Mouse (Mus musculus) heart, postnatal 0 days (tissue): ENCODE measurements around the gene Wdr83. TPM values are rescaled to one million over a fixed set of nuclear protein-coding genes. Genes with fewer than 3 reads are reported as not detected.
A peak's percentile ranks its signal among the peaks of the same experiment; 100 is the strongest.

Experiments used
- ATAC-seq: fragments of 200-750 bp; cut with Nextera tagmentation; 2 replicates; pipeline ENCODE4 v1.8.0; 2017; ENCODE audit warnings: low read depth, moderate number of reproducible peaks, moderate library complexity; ENCODE audit not compliant: insufficient read depth
- DNase-seq: peaks from one replicate; pipeline ENCODE4 v3.0.0-alpha.2; 2016; ENCODE audit warnings: low spot score
- H3K27ac ChIP-seq: fragments of 300-500 bp; sonication (generic); 2 replicates; pipeline ENCODE4 v1.5.1; 2014; ENCODE audit warnings: low read depth, mild to moderate bottlenecking
- H3K27me3 ChIP-seq: fragments of 300-500 bp; sonication (generic); 2 replicates; pipeline ENCODE4 v1.6.1; 2014; ENCODE audit warnings: low read length, mixed read lengths; ENCODE audit not compliant: control insufficient read depth, insufficient read depth
- H3K36me3 ChIP-seq: fragments of 300-500 bp; sonication (generic); replicated peaks from 2 replicates; pipeline ENCODE4 v1.6.1; 2014; ENCODE audit warnings: low read length, mixed read lengths; ENCODE audit not compliant: control insufficient read depth, insufficient read depth
- H3K4me1 ChIP-seq: fragments of 300-500 bp; sonication (generic); 2 replicates; pipeline ENCODE4 v1.6.1; 2014; ENCODE audit warnings: antibody characterized with exemption; ENCODE audit not compliant: control insufficient read depth, insufficient read depth
- H3K4me2 ChIP-seq: fragments of 300-500 bp; sonication (generic); 2 replicates; pipeline ENCODE4 v1.6.1; 2014; ENCODE audit warnings: low read depth, mild to moderate bottlenecking, low read length, moderate library complexity
- H3K4me3 ChIP-seq: fragments of 300-500 bp; sonication (generic); 2 replicates; pipeline ENCODE4 v1.5.1; 2014; ENCODE audit warnings: low read depth, low read length
- H3K9ac ChIP-seq: fragments of 300-500 bp; sonication (generic); replicated peaks from 2 replicates; pipeline ENCODE4 v1.6.1; 2014; ENCODE audit warnings: low read depth, low read length, mixed read lengths
- H3K9me3 ChIP-seq: fragments of 300-500 bp; sonication (generic); replicated peaks from 2 replicates; pipeline ENCODE4 v1.6.1; 2016; ENCODE audit warnings: low read length; ENCODE audit not compliant: control insufficient read depth
- CTCF ChIP-seq: IDR thresholded peaks from 2 replicates; pipeline ENCODE4 v1.5.1; 2016; ENCODE audit warnings: antibody characterized with exemption, control low read depth, low read depth
- EP300 ChIP-seq: IDR thresholded peaks from 2 replicates; pipeline ENCODE4 v1.6.1; 2016; ENCODE audit warnings: antibody characterized with exemption, low read depth
- WGBS: fragments of 180-500 bp; shearing (Covaris S2); extraction: QIAGEN DNeasy Blood & Tissue Kit; methylation state at CpG from one replicate; pipeline ENCODE4 v1.1.7; 2014; 5-methylcytosine and 5-hydroxymethylcytosine counted together
- polyA plus RNA-seq: library from polyadenylated mRNA; unstranded; fragments of >200 nt; fragmentation: Nextera tagmentation; extraction: Ambion mirVana; gene quantifications from 2 replicates; pipeline ENCODE4 v1.2.1, GENCODE M21; 2015
- total RNA-seq: library from RNA; depleted of rRNA; stranded (reverse); fragments of >200 nt; gene quantifications from 2 replicates; pipeline ENCODE4 v1.2.3, GENCODE M21; 2014; ENCODE audit warnings: low replicate concordance

Gene Wdr83
- total and polyA plus RNA-seq, 2 experiments from 2014 or later: 31.0 to 38.8 TPM

GRCm38 (mm10) chr8:85037681-85038531 is 43.2 kb downstream of the Wdr83 start:
- 0 out of 2 replicates have a peak, but pooled peaks have one; percentile 2 for ATAC-seq
- H3K4me2 ChIP-seq: peak overlapping the region; percentile 97

GRCm38 (mm10) chr8:85037366-85037680 is 43.8 kb downstream of the Wdr83 start:
- no peaks in the 10 kb centered on the region for H3K27me3 ChIP-seq
- ATAC-seq: peak; percentile 28
- H3K4me2 ChIP-seq: peak overlapping the region; percentile 97
- peak overlapping the region; percentile 96 for H3K27ac ChIP-seq
- peak overlapping the region; percentile 76 for H3K4me3 ChIP-seq
- peaks cover 14% of the 10 kb centered on the region for H3K4me1 ChIP-seq
- no peaks in the 10 kb centered on the region for H3K9me3 ChIP-seq
- no peak for TF ChIP-seq EP300
- H3K9ac ChIP-seq: peak overlapping the region; percentile 94
- 1% methylated on average over 14 of the region's 14 CpGs for WGBS
- DNase-seq: peak; percentile 55
- peaks cover 24% of the 10 kb centered on the region for H3K36me3 ChIP-seq

More at GRCm38 (mm10) chr8:85037681-85038531, 43.2 kb downstream of the Wdr83 start:
- Histone ChIP-seq H3K27me3 (no peaks in the 10 kb centered on the region), H3K4me1 (peaks cover 14% of the 10 kb centered on the region), H3K9me3 (no peaks in the 10 kb centered on the region), H3K4me3 (peak overlapping the region; percentile 76), H3K27ac (peak overlapping the region; percentile 96), H3K36me3 (peaks cover 21% of the 10 kb centered on the region), H3K9ac (peak overlapping the region; percentile 94)
- under 1% methylated on average over 54 of the region's 57 CpGs for WGBS
- no peak for TF ChIP-seq EP300
- no peak for TF ChIP-seq CTCF
- no peak for DNase-seq

GRCm38 (mm10) chr8:85036718-85037365 is 44.3 kb downstream of the Wdr83 start, which contains the start of gene Tnpo2:
Gene Tnpo2 (plus strand): TSS chr8:85036915.
- peak; percentile 98 for DNase-seq
- under 1% methylated on average over 59 of the region's 59 CpGs for WGBS
- peak; percentile 95 for ATAC-seq

GRCm38 (mm10) chr8:85036381-85036717 is 44.8 kb downstream of the Wdr83 start:
- no peak for TF ChIP-seq CTCF
- TF ChIP-seq EP300: no peak
- peak; percentile 15; the same call in 1 of the 2 replicates for ATAC-seq
- Histone ChIP-seq H3K27me3 (no peaks in the 10 kb centered on the region), H3K36me3 (peaks cover 27% of the 10 kb centered on the region), H3K4me1 (peaks cover 14% of the 10 kb centered on the region), H3K4me2 (peak overlapping the region; percentile 97), H3K4me3 (peak overlapping the region; percentile 76), H3K27ac (peak overlapping the region; percentile 96), H3K9ac (peak overlapping the region; percentile 94), H3K9me3 (no peaks in the 10 kb centered on the region)
- under 1% methylated on average over 9 of the region's 9 CpGs for WGBS
- no peak for DNase-seq

More at GRCm38 (mm10) chr8:85036718-85037365, 44.3 kb downstream of the Wdr83 start, which contains the start of gene Tnpo2:
- no peaks in the 10 kb centered on the region for H3K27me3 ChIP-seq
- peak within 1 kb of the TSS; percentile 96 for H3K27ac ChIP-seq
- H3K4me3 ChIP-seq: peak within 1 kb of the TSS; percentile 76
- peak within 1 kb of the TSS; percentile 94 for H3K9ac ChIP-seq
- peak within 1 kb of the TSS; percentile 97 for H3K4me2 ChIP-seq
- peaks cover 27% of the 10 kb centered on the region for H3K36me3 ChIP-seq
- TF ChIP-seq CTCF (no peak), EP300 (no peak)
- H3K4me1 ChIP-seq: peaks cover 14% of the 10 kb centered on the region
- H3K9me3 ChIP-seq: no peaks in the 10 kb centered on the region

- peak; percentile 9; the same call in 1 of the 2 replicates for ATAC-seq
- peak overlapping the region; percentile 96 for H3K27ac ChIP-seq
- peak; percentile 40 for DNase-seq
Observed at GRCm38 (mm10) chr8:85035728-85036310, 45.3 kb downstream of the Wdr83 start.

More at GRCm38 (mm10) chr8:85035728-85036310, 45.3 kb downstream of the Wdr83 start:
- peaks cover 26% of the 10 kb centered on the region for H3K36me3 ChIP-seq
- H3K9me3 ChIP-seq: no peaks in the 10 kb centered on the region
- TF ChIP-seq EP300 (no peak), CTCF (no peak)
- peak overlapping the region; percentile 97 for H3K4me2 ChIP-seq
- no peaks in the 10 kb centered on the region for H3K27me3 ChIP-seq
- peak overlapping the region; percentile 76 for H3K4me3 ChIP-seq
- peaks cover 14% of the 10 kb centered on the region for H3K4me1 ChIP-seq
- H3K9ac ChIP-seq: peak overlapping the region; percentile 94
- WGBS: 2% methylated on average over 15 of the region's 15 CpGs
